Mouse (Mus musculus): ENCODE measurements at regions not wholly inside any gene's neighbourhood (a gene's known extent, or its start where the extent isn't known, plus 50 kb on each side); places are given as distances from the start of the nearest gene placed in this dataset.

GRCm38 (mm10) chr2:84266158-84266557 is 159.1 kb downstream of the Calcrl start:
- no peak for DNase-seq (ENCODE audit: low spot score)

GRCm38 (mm10) chr2:84266883-84267554 is 158.2 kb downstream of the Calcrl start:
- DNase-seq (ENCODE audit: low spot score) = no peak

- DNase-seq (ENCODE audit: low spot score) = no peak
Measured at GRCm38 (mm10) chr2:84274038-84274724, 151.0 kb downstream of the Calcrl start.

GRCm38 (mm10) chr2:84277181-84277580 is 148.0 kb downstream of the Calcrl start:
- DNase-seq (ENCODE audit: low spot score) = no peak
